Mouse (Mus musculus): ENCODE measurements at regions not wholly inside any gene's neighbourhood (a gene's known extent, or its start where the extent isn't known, plus 50 kb on each side); places are given as distances from the start of the nearest gene placed in this dataset.
A peak's percentile ranks its signal among the peaks of the same experiment; 100 is the strongest.
"Not testable (repeated sequence)": the region's sequence is repeated elsewhere in the genome, so short reads cannot be mapped to it uniquely, and the experiment has no call there.

DNA sequence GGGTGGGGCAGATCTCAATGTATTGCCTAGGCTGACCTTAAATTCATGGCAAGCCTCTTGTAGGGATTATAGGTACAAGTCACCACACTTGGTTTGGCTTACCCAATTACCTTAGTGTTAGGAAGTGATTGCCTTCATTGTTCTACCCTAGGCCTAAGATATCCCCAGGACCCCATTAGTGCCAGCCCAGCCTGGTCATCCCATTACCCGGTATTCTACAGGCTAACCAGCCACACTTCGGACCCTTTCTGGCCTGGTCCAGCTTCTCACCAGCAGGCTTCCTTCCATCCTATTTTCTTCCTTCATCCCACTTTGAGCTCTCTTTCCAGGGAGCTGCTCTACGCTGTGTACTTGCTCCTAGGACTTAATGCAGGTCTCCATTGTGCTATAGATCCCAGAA is 59.5 kb downstream of the Tex35 start:
- DNase-seq (ENCODE audit: low read depth), result no peak

DNA sequence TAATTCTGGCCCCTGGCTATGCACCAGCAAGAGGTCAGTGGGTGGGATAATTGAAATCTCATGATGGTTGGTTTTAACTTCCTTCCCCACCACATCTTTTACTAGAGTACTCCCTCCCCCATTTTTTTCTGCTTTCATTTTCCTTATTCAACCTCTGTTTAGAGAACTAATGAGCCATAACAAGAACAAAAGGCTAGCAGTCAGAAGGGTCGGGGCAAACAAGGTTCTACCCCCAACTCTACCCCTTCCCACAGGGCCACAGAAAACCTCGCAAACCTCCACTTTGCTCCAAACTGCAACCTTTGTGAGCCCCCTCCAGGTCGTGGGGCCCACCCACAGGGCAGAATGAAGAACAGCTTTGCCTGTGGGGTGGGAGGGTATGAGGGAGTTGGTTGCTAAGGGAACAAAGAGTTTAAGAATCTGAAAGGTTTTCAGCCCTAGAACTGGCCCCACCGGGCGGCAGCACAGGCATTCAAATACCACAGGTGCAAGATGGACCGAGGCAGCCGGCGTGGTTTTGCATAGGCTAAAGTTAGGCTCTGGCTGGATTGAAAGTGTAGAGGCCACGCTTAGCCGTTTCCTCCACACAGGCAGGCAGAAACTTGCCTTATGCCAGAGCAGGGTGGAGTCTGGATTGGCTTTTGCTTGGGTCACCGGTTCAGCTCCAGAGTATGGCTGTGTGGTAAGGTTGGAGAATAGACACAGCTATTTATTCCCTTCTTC is 60.1 kb downstream of the Tex35 start:
- DNase-seq (ENCODE audit: low read depth), result peak; percentile 33

DNA sequence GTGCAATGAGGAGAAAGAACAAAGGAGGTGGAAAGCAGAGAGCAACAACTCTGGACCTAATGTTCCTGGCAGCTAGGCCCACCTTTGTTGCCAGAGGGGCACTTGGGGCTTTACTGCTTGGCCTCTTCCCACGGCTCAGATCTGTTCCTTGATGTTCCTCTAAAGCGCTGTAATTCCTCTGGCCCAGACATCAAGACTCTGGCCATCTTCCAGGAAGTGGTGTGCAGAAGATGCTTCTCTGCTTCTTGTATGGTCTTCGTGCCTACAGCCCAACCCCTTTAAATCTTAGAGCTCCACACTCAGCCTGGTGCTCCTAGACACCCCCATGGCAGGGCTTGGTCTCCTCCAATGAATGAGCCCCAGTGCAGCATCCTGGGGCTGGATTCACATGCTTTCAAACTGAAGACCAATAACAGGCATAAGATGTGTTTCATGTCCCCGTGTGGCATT is 60.7 kb downstream of the Tex35 start:
- DNase-seq (ENCODE audit: low read depth), result peak; percentile 27

DNA sequence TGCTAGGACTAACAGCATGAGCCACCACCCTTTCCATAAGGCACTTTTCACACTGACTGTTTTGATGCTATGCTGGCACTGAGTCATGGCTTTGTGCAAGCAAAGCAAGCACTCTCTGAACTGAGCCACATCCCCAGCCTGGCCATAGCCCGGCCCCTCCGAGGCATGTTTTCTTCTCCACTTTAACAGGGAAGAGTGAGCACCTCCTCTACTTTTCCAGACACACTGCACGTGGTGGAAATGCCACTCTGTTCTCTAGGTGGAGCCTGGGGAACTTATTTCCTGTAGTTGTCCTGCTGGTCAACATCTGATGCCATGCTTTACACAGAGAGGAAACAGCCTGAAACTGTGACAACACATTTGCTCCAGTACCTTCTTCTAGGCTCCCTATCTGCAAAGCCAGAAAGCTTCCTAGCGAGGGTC is 61.7 kb downstream of the Tex35 start:
- DNase-seq (ENCODE audit: low read depth), result peak; percentile 42

DNA sequence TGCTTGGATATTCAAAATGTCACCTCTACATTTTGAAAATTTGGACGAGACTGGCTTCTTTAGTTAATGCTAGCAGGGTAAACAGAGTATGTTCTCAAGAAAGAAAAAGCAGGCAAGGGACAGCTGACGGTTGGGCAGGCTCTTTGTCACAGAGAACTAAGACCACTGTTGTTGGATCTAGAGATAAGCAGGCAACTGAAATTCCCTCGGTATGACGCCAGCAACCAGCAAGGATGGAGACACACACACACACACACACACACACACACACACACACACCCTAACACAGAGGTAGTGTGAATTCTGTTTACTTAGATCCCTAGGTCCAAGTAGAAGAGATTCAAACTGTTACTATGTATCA is 68.7 kb downstream of the Tex35 start:
- DNase-seq (ENCODE audit: low read depth), result no peak

DNA sequence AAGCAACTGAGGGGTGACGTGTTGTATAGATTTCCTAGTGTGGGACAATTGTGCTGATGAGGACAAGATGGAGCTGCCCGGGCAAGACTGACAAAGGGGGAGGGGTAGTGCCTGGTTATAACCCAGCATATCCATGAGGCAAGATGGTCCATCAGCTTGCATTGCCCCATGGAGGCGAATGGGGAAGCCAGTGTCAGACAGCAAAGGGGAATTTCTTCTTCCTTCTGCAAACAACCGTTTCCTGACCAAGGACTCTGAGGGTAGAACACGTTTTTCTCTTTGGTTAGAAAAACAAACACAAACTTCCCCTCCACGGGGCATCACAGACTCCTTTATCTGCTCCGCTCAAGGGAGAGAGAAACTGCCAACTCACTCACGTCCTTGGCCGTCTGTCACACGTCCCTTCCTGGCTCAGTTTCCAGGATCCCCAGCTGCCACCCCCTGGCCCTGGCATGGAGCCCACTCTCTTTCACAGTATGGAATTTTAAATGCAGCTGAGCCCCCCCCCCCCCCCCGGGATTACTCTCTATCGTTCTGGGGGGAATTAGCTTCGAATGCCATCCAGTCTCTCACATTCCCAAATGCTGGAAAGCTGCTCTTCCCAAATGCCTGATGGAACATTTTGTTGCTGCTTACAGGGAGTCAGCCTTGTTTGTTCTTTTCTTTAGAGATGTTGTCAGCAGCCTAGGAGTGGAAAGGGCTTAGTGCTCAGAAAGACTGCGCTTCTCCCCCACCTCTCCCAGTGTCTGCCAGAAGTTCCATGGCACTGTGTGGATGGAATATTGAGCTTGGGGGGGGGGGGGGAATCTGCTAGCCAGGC is 69.3 kb downstream of the Tex35 start:
- no peak for DNase-seq (ENCODE audit: low read depth)

DNA sequence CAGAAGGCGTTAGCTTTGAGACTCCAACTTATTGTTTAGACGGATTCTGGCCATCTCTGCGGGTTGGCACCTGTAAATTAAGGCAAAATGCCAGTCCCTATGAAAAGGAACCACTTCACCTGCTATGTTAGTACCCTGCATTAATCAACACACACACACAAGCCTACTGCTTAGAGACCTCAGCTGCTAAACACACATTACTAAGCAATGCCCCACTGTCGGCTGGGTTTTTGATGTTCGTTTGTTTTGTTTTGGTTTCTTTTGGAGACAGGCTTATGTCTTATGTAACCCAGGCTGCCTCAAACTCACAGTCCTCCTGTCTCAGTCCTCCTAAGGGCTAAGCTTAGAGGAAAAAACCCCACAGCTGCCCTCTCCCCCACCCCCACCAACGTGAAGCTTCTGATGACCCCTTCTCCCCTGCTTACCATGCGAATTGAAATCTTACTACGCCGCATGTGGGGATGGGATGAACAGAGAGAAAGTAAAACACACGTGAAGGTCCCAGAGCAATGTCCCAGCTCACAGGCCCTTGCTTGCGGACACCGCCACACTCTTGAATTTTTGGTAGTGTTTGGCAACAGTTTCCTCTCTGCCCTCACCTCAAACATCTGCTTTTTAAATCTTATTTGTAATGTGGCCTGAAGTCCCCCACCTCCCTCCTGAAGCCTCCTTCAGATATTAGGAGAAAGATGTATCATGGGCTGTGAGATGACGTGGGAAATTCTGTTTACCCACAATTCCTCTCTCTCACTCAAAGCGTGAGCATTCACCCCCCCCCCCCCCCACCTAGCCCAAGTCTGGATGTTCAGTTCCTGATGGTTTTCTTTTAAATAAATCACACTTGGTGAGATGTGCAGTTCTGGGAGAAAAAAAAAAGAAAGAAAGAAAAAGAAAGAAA is 70.1 kb downstream of the Tex35 start:
- DNase-seq (ENCODE audit: low read depth), result no peak

DNA sequence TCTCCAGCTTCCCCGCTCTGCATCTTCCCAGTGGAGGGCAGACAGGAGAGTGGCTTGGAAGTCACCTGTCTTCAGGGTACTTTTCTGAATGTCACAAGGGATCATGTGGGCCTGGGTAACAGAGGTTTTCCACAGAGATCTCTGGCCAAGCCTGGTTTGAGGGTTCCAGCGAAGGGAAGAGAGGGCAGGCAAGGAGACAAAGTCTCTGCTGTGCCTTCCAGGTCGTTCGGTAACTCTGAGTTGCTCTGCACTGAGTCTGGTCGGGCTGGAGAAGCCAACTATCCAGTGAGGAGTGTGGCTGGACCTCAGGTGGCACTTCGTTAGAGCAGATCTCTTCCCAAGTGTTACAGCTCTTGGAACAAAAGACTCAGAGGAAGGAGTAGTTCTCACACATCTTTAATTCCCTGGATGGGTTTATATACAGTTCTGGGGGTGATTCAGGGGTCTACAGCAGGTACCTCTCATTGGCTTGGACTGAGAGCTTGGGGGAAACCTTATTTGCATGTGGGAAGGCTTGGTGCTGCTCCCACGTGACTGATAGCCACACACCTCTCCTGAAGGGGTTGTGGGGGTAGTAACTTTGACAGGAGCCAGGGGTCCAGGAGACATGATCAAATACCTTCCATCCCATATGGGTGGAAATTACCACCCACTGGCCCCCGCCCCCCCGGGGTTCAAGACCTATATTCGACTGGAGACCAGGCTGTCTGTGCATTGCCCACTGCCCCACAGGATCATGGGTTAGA is 71.1 kb downstream of the Tex35 start:
- DNase-seq (ENCODE audit: low read depth), result no peak

DNA sequence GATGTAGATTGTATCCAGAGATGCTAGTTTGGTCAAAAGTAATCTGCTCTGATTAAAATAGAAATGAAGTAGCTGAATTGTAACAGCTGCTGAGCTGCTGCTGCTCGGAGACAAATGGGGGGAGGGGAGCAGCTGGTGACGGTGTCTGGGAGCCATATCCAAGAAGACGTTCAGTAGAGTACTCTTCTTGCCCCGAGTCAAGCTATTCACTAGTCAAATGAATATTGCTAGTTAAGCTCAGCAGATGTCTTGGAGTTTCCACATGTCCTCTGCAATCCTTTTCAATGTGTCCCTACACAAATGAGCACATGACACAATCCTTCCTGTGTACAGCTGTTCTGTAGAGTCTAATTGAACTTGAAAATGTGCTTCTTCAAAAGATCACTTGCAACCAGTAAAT is 71.7 kb downstream of the Tex35 start:
- DNase-seq (ENCODE audit: low read depth), result no peak

DNA sequence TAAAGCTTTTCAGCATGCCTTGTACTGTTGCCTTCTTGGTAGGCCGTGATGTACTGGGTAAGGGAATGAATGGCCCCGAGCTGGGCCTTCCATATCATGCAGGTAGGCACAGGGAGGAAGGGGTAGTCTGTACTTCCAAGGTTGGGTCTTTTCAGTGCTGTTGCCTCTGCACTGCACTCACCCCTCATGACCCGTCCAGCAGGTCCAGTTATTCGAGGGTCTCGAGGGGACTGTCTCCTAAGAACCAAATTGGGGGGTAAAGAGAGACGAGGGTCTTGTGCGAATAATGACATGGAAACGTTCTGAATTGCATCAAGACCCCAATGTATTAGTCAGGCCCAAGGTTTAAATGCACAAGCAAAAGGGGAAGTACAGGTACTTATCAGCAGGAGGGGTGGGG is 73.3 kb downstream of the Tex35 start:
- not testable (repeated sequence) for DNase-seq (ENCODE audit: low read depth)

DNA sequence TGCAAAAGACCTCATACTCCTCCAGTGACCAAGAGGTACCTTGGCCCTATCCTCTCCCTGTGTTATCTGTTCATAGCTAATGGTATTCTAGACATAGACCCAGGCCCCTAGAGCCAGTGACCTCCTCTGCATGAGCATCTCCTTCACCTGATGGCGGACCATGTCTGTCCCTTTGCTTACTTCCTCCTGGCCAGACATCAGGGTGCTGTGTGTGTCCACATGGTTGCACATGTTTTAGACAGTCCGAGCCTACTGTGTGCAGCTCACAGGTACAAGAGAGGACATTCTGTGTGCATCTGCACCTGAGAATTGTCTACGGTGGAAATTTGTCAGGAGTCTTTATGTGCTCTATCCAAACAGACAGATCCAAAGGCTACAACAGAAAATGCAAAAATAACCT is 79.8 kb downstream of the Tex35 start:
- no peak for DNase-seq (ENCODE audit: low read depth)

DNA sequence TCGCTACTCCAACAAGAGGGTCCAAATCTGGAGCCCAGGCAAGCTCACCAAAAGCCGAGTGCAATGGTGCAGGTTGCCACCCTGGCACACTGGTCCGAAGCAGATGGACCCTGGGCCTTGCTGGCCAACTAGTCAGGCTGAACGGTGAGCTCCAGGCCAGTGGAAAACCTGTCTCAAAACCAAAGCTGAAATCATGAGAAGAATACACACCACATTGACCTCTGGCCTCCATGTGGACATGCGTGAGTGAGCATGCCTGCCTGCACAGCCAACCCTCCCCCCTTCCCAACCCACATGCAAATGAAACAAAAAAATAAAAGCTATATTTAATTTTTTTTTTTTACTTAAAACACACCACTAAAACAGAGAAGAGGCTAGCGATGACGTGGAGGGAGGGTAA is 80.8 kb downstream of the Tex35 start:
- DNase-seq (ENCODE audit: low read depth), result no peak

DNA sequence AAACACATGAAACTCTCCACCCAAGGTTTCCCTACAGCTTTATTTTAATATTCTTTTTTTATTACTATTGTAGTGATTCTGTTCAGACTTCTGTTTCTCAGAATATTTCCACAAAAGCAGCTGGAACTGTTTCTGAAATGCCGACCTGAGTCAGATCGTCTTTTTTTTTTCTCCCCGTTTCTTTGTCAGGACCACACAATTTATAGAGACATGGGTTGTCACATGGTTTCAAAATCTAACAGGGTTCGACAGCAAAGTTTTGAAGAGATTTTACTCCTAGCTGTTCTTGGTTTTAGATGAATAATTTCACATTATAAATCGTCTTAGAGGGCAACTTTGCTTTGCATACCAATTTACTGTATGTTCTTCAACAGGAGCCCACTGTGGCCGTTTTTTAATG is 84.0 kb upstream of the Ralgps2 start:
- DNase-seq (ENCODE audit: low read depth), result no peak

DNA sequence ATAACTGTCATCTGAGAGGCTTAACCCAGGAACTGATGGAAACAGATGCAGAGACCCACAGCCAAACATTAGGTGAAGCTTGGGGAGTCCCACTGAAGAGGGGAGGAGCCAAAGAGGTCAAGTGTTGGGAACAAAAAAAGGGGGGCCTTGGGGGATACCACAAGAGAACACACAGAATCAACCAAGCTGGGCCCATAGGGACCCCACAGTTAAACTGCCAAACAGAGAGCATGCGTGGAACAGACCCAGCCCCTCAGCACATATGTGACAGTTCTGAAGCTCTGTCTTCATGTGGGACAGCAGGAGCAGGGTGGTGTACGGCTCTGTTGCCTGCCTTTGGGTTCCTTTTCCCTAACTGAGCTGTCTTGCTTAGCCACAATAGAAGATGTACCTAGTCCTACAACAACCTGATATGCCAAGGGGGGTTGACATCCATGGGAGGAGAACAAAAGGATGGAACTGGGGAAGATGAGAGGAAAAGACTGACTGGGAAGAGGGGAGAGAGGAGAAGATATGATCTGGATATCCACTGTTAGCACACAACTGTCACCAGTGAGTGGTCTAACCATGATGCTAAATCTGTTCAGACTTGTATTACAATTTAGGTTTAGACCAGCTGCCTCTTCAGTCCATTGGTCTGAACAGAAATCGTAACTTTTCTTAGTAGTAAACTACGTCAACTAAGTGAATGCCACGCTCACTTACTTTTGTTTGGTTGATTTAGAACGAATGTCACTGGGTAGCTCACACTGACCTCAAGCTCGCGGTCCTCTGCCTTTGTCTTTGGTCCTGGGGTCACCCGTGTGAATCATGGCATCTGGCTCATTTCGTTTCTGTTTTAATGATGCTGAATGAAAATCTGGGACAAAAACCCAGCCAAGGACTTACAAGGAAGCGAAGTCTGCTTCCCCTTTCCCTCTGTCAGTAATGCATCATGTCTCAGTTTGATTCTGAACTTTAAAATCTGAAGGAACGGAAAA is 83.3 kb upstream of the Ralgps2 start:
- no peak for DNase-seq (ENCODE audit: low read depth)

DNA sequence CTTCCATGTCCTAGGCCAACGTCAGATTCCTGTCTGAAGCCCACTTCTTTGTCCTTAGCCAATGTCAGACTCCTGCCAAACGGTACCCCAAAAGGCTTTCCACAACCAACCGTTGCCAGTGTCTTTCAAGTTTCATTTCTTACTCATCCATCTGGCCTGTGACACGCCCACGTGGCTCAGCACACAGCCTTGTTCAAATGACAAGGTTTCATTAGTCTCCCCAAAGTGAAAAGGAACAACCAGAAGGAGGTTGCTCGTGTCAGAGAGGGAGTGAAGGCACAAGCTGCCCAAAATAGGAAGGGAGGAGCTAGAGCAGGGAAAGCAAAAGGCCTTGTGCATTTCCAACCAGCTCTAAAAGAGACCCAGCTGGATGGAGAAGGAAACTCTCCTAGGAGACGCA is 80.5 kb upstream of the Ralgps2 start:
- DNase-seq (ENCODE audit: low read depth), result no peak

DNA sequence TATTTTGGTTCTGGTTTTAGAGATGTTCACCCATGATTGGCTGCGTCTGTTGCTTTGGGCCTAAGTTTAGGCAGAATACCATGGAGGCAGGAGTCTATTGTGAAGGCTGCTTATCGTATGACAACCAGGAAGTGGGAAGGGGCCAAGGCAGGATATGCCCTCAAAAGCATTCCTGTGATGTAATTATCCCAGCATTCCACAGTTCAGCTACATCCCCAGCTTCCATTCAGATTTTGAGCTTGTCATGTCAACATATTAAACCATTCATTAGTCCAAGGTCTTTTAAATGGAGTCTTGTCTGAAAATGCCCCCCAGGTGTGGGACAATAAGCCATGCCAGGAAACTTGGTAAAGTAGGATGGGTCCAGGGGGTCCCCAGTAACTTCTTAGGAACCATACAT is 79.3 kb upstream of the Ralgps2 start:
- DNase-seq (ENCODE audit: low read depth), result no peak

DNA sequence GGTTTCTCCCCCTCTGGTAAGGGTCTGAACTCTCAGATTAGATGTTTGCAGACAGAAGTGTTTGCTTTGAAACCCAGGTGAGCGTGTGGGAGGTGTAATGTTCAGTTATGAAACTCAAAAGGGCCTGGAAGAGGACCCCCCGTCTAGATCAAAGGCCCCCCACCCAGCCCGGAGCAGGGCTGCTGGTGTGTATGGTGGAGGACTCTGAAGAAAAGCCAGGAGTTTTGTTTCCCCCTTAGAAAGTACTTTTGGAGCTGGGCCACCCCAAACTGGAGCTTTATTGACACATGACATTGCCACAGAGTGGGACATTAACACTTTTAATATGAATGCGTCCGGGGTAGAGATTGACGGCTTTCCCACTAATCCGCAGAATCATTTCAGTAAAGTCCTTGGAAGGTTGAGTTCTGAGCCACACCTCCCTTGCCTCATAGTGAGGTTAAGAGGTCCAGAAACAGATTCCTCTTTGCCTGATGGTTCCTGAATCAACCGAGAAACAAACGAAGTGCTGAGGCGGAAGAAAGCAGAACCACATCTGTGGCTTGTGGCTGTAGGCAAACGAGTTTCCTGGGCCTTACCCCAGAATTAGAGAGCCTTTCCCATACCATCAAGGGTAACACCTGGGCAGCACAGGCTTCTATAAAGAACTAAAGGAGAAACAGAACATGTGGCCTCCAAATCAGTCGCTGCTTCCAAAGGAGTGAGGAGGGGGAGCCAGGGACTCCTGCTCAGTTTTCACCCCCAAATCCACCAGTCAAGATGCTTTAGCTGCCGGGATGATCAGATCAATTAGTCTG is 78.0 kb upstream of the Ralgps2 start:
- no peak for DNase-seq (ENCODE audit: low read depth)

DNA sequence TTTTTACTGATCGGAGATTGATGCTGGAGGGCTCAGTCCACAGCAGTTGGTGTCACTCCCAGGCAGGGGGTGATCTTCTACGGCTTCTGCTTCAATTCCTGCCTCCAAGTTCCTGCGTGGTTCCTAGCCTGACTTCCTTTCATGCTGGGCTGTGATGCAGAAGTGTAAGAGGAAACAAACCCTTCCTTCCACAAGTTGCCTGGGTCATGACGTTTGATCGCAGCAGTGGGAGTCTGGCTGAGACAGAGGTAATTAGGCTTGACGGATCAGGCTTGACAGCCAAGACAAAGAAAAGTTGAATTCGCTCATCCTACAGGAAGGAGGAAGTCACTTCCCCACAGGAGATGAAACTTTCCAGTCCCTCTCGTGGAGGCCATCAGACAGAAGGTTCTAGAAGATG is 77.2 kb upstream of the Ralgps2 start:
- no peak for DNase-seq (ENCODE audit: low read depth)

DNA sequence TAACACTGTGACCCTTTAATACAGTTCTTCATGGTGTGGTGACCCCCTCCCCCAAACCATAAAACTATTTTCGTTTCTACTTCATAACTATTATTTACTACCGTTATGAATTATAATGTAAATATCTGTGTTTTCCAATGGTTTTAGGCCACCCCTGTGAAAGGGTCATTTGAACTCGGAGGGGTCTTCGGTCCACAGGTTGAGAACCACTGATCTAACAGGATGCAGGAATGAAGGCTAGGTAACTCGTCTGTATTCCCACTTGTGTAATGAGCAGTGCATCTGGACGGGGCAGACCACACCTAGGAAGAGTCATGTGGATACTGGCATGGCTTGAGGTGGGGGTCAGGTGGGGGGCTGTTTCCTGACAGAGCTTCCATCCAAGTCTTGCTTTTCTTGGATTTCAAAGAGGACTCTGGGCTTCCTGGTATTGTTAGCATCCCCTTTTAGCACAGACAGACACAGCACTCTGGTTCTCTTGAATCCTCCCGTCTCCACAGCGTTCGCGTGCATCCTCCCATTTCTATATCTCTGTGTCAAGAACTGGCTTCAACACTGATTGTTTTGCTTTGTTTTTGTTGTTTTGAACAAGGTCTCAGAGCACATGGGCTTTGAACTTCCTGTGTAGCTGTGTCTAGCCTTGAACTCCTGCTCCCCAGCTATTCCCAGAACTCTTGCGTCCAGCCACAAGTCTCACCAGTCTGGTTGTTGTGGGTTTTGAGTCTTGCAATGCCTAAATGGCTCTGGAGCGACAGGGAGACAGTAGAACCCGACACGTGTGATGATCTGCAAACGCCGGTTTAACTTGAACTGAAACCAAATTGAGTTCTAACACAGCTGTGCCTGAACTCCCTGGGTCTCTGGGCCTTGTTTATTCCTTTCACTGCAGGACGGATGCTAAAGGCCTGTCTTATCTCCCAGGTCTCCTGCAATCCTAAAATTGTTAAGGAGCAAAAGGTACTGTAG is 75.4 kb upstream of the Ralgps2 start:
- DNase-seq (ENCODE audit: low read depth), result no peak
